Mouse (Mus musculus) embryonic facial prominence, embryonic 11.5 days (tissue): ENCODE data around the gene Gcnt1. TPM values are rescaled to one million over a fixed set of nuclear protein-coding genes. Genes with fewer than 3 reads are reported as not detected.

Experiments used
- ATAC-seq: fragments of 200-750 bp; cut with Nextera tagmentation; replicated peaks from 2 replicates; pipeline ENCODE4 v1.8.0; 2017; ENCODE audit warnings: low read depth; ENCODE audit not compliant: insufficient number of reproducible peaks, low FRiP score, low TSS enrichment
- DNase-seq: peaks from one replicate; pipeline ENCODE4 v3.0.0-alpha.2; 2015; ENCODE audit warnings: low spot score
- H3K27ac ChIP-seq: fragments of 300-500 bp; sonication (generic); replicated peaks from 2 replicates; pipeline ENCODE4 v1.5.1; 2014; ENCODE audit warnings: mild to moderate bottlenecking, low read depth, low read length, control low read depth
- H3K27me3 ChIP-seq: fragments of 300-500 bp; sonication (generic); 2 replicates; pipeline ENCODE4 v1.6.1; 2014; ENCODE audit warnings: mild to moderate bottlenecking, low read length, moderate library complexity, mixed read lengths; ENCODE audit not compliant: control insufficient read depth, insufficient read depth
- H3K36me3 ChIP-seq: fragments of 300-500 bp; sonication (generic); replicated peaks from 2 replicates; pipeline ENCODE4 v1.6.1; 2014; ENCODE audit warnings: low read depth, mild to moderate bottlenecking, low read length, moderate library complexity, mixed read lengths; ENCODE audit not compliant: control insufficient read depth, insufficient read depth
- H3K4me1 ChIP-seq: fragments of 300-500 bp; sonication (generic); 2 replicates; pipeline ENCODE4 v1.6.1; 2014; ENCODE audit warnings: low read length, mixed read lengths; ENCODE audit not compliant: control insufficient read depth, insufficient read depth
- H3K4me2 ChIP-seq: fragments of 300-500 bp; sonication (generic); 2 replicates; pipeline ENCODE4 v1.6.1; 2014; ENCODE audit warnings: low read depth, mild to moderate bottlenecking, control low read depth, low read length, moderate library complexity
- H3K4me3 ChIP-seq: fragments of 300-500 bp; sonication (generic); 2 replicates; pipeline ENCODE4 v1.5.1; 2014; ENCODE audit warnings: low read depth, low read length, control low read depth
- H3K9ac ChIP-seq: fragments of 300-500 bp; sonication (generic); replicated peaks from 2 replicates; pipeline ENCODE4 v1.6.1; 2014; ENCODE audit warnings: mild to moderate bottlenecking, control low read depth, low read length
- H3K9me3 ChIP-seq: fragments of 300-500 bp; sonication (generic); replicated peaks from 2 replicates; pipeline ENCODE4 v1.6.1; 2016; ENCODE audit warnings: mild to moderate bottlenecking, low read length, inconsistent platforms, mixed read lengths; ENCODE audit not compliant: control insufficient read depth
- WGBS: fragments of 180-500 bp; shearing (Covaris S2); extraction: QIAGEN DNeasy Blood & Tissue Kit; methylation state at CpG from one replicate; pipeline ENCODE4 v1.1.7; 2014; 5-methylcytosine and 5-hydroxymethylcytosine counted together
- polyA plus RNA-seq: library from polyadenylated mRNA; unstranded; fragments of >200 nt; fragmentation: Nextera tagmentation; extraction: Ambion mirVana; gene quantifications from 2 replicates; pipeline ENCODE4 v1.2.1, GENCODE M21; 2014

Gcnt1 gene
- polyA plus RNA-seq, 1 experiment from 2014 or later, result 5.4 TPM

- Histone ChIP-seq H3K4me3 (no peak overlapping the region), H3K4me1 (no peaks in the 10 kb centered on the region), H3K36me3 (no peaks in the 10 kb centered on the region; the same call in 1 of the 2 replicates), H3K27me3 (no peaks in the 10 kb centered on the region), H3K9me3 (no peaks in the 10 kb centered on the region), H3K27ac (no peak overlapping the region), H3K9ac (no peak overlapping the region), H3K4me2 (no peak overlapping the region)
- WGBS, result 90% methylated on average over 4 of the region's 4 CpGs
- no peak for ATAC-seq
- no peak for DNase-seq
Observed at GRCm38 (mm10) chr19:17400571-17400970, 27.9 kb upstream of the Gcnt1 start.

- WGBS, result 86% methylated on average over 4 of the region's 4 CpGs
- DNase-seq, result no peak
- no peak overlapping the region for H3K27ac ChIP-seq
- H3K4me2 ChIP-seq, result no peak overlapping the region
- H3K27me3 ChIP-seq, result no peaks in the 10 kb centered on the region
- H3K36me3 ChIP-seq, result no peaks in the 10 kb centered on the region; the same call in 1 of the 2 replicates
- no peaks in the 10 kb centered on the region for H3K4me1 ChIP-seq
- no peaks in the 10 kb centered on the region for H3K9me3 ChIP-seq
- ATAC-seq, result no peak
- H3K4me3 ChIP-seq, result no peak overlapping the region
- no peak overlapping the region for H3K9ac ChIP-seq
Observed at GRCm38 (mm10) chr19:17399965-17400364, 27.3 kb upstream of the Gcnt1 start.

- Histone ChIP-seq H3K4me3 (no peak overlapping the region), H3K27me3 (no peaks in the 10 kb centered on the region), H3K36me3 (no peaks in the 10 kb centered on the region; the same call in 1 of the 2 replicates), H3K4me1 (no peaks in the 10 kb centered on the region), H3K9ac (no peak overlapping the region), H3K27ac (no peak overlapping the region), H3K9me3 (no peaks in the 10 kb centered on the region), H3K4me2 (no peak overlapping the region)
- no peak for ATAC-seq
- WGBS, result 80% methylated on average over 5 of the region's 5 CpGs
- DNase-seq, result no peak
Observed at GRCm38 (mm10) chr19:17397922-17398321, 25.3 kb upstream of the Gcnt1 start.

- Histone ChIP-seq H3K27me3 (no peaks in the 10 kb centered on the region), H3K9ac (no peak overlapping the region), H3K4me2 (no peak overlapping the region), H3K4me1 (no peaks in the 10 kb centered on the region), H3K9me3 (no peaks in the 10 kb centered on the region), H3K27ac (no peak overlapping the region), H3K36me3 (no peaks in the 10 kb centered on the region; the same call in 1 of the 2 replicates), H3K4me3 (no peak overlapping the region)
- WGBS, result 85% methylated on average over 4 of the region's 4 CpGs
- DNase-seq (no peak), ATAC-seq (no peak)
Observed at GRCm38 (mm10) chr19:17396802-17397201, 24.2 kb upstream of the Gcnt1 start.

GRCm38 (mm10) chr19:17393841-17394591, 21.4 kb upstream of the Gcnt1 start, which contains the start of gene Rfk:
Rfk (plus strand) TSS chr19:17394043.
- Histone ChIP-seq H3K4me2 (peak within 1 kb of the TSS; percentile 69), H3K4me1 (no peaks in the 10 kb centered on the region), H3K36me3 (no peaks in the 10 kb centered on the region; the same call in 1 of the 2 replicates), H3K27me3 (no peaks in the 10 kb centered on the region), H3K9me3 (no peaks in the 10 kb centered on the region), H3K4me3 (peak within 1 kb of the TSS; percentile 89), H3K9ac (peak within 1 kb of the TSS; percentile 87), H3K27ac (peak within 1 kb of the TSS; percentile 59)
- ATAC-seq, result peak; percentile 96
- under 1% methylated on average over 79 of the region's 83 CpGs for WGBS
- DNase-seq, result peak; percentile 92

- DNase-seq (peak; percentile 26), ATAC-seq (no peak)
- WGBS, result 10% methylated on average over 3 of the region's 3 CpGs
Observed at GRCm38 (mm10) chr19:17392866-17393265, 20.2 kb upstream of the Gcnt1 start.

GRCm38 (mm10) chr19:17388404-17388803, 15.8 kb upstream of the Gcnt1 start:
- Histone ChIP-seq H3K9me3 (no peaks in the 10 kb centered on the region), H3K4me1 (no peaks in the 10 kb centered on the region), H3K9ac (no peak overlapping the region), H3K4me3 (no peak overlapping the region), H3K4me2 (no peak overlapping the region), H3K27me3 (no peaks in the 10 kb centered on the region), H3K27ac (no peak overlapping the region), H3K36me3 (no peaks in the 10 kb centered on the region)
- ATAC-seq (no peak), DNase-seq (peak; percentile 74)
- WGBS, result 23% methylated on average over 2 of the region's 2 CpGs

More at GRCm38 (mm10) chr19:17392866-17393265, 20.2 kb upstream of the Gcnt1 start:
- Histone ChIP-seq H3K36me3 (no peaks in the 10 kb centered on the region), H3K4me3 (no peak overlapping the region), H3K4me2 (no peak overlapping the region), H3K9me3 (no peaks in the 10 kb centered on the region), H3K9ac (no peak overlapping the region), H3K27me3 (no peaks in the 10 kb centered on the region), H3K27ac (no peak overlapping the region), H3K4me1 (no peaks in the 10 kb centered on the region)

- 31% methylated on average over 6 of the region's 6 CpGs for WGBS
Observed at GRCm38 (mm10) chr19:17386424-17386823, 13.8 kb upstream of the Gcnt1 start.

More at GRCm38 (mm10) chr19:17386424-17386823, 13.8 kb upstream of the Gcnt1 start:
- no peak for DNase-seq
- Histone ChIP-seq H3K27ac (no peak overlapping the region), H3K9ac (no peak overlapping the region), H3K4me1 (no peaks in the 10 kb centered on the region), H3K4me3 (no peak overlapping the region), H3K27me3 (no peaks in the 10 kb centered on the region), H3K36me3 (no peaks in the 10 kb centered on the region), H3K4me2 (no peak overlapping the region), H3K9me3 (no peaks in the 10 kb centered on the region)
- ATAC-seq, result no peak
